Mouse (Mus musculus): Measurements from ENCODE around the gene Rims4. TPM values are rescaled to one million over a fixed set of nuclear protein-coding genes. Genes with fewer than 3 reads are reported as not detected.
A peak's percentile ranks its signal among the peaks of the same experiment; 100 is the strongest.

Gene Rims4
- polyA plus RNA-seq, 1 experiment, result 0.08 TPM

DNA sequence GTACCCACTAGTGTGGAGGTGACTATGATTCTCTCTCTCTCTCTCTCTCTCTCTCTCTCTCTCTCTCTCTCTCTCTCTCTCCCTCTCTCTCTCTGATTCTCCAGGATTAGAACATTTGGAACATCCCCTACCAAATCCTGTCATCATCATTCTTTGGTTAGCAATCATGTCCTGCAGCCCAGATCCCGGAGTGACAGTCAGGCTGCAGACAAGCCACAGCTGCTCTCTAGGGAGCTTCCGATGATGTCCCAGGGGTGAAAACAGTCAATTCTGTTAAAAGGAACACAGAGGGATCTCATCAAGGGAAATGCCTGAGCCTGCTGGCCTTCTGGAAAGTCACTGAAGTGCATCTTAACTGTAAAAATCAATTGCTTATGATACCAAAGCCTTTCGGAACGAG lies 76.4 kb downstream of the Rims4 start:
- Histone ChIP-seq H3K4me3 (ENCODE audit: insufficient read depth, low read depth, low read length) (no peak overlapping the region), H3K4me1 (ENCODE audit: control insufficient read depth, insufficient read depth, low read length) (no peaks in the 10 kb centered on the region), H3K36me3 (ENCODE audit: control insufficient read depth, insufficient read depth, low read length) (no peaks in the 10 kb centered on the region), H3K27ac (ENCODE audit: insufficient read depth, low read depth, low read length) (no peak overlapping the region), H3K27me3 (replicated peaks; ENCODE audit: control insufficient read depth, insufficient read depth, low read length) (no peaks in the 10 kb centered on the region)
- no peak for TF ChIP-seq POLR2A (IDR thresholded peaks at IDR 0.05; ENCODE audit: low read depth, low read length)
- TF ChIP-seq CTCF (conservative IDR thresholded peaks at IDR 0.05; ENCODE audit: insufficient read depth, insufficient read length, low read depth, low read length), result no peak
- DNase-seq, result no peak
- 38% methylated on average over 4 of the region's 4 CpGs for WGBS

DNA sequence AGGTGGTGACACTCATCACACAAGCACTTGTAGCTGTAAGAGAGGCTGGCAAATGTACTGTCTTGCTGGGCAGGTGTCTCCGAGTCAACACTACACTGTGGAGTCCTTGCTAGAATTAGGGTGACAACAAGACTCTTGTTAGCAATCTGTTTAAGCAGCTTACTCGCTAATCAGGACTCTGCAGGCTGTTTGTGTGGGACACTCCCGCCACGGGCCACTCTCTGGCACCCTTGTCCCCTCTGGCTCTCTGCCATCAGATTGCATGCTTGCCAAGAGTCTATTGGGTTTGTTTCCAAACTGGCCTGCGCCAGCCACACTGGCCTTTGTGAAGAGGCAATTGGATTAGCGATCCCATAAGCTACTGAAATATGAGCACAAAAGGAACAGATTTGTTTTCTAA lies 79.0 kb downstream of the Rims4 start:
- Histone ChIP-seq H3K27me3 (replicated peaks; ENCODE audit: control insufficient read depth, insufficient read depth, low read length) (no peaks in the 10 kb centered on the region), H3K4me1 (ENCODE audit: control insufficient read depth, insufficient read depth, low read length) (no peaks in the 10 kb centered on the region), H3K36me3 (ENCODE audit: control insufficient read depth, insufficient read depth, low read length) (no peaks in the 10 kb centered on the region), H3K27ac (ENCODE audit: insufficient read depth, low read depth, low read length) (no peak overlapping the region), H3K4me3 (ENCODE audit: insufficient read depth, low read depth, low read length) (no peak overlapping the region)
- 38% methylated on average over 6 of the region's 6 CpGs for WGBS
- no peak for TF ChIP-seq CTCF (conservative IDR thresholded peaks at IDR 0.05; ENCODE audit: insufficient read depth, insufficient read length, low read depth, low read length)
- TF ChIP-seq POLR2A (IDR thresholded peaks at IDR 0.05; ENCODE audit: low read depth, low read length), result no peak
- peak; percentile 62 for DNase-seq

- Histone ChIP-seq H3K36me3 (ENCODE audit: control insufficient read depth, insufficient read depth, low read length) (no peaks in the 10 kb centered on the region), H3K27me3 (replicated peaks; ENCODE audit: control insufficient read depth, insufficient read depth, low read length) (no peaks in the 10 kb centered on the region), H3K4me3 (ENCODE audit: insufficient read depth, low read depth, low read length) (no peak overlapping the region), H3K27ac (ENCODE audit: insufficient read depth, low read depth, low read length) (no peak overlapping the region), H3K4me1 (ENCODE audit: control insufficient read depth, insufficient read depth, low read length) (no peaks in the 10 kb centered on the region)
- 25% methylated on average over 9 of the region's 9 CpGs for WGBS
- DNase-seq, result peak; percentile 79
- TF ChIP-seq POLR2A (IDR thresholded peaks at IDR 0.05; ENCODE audit: low read depth, low read length) (no peak), CTCF (conservative IDR thresholded peaks at IDR 0.05; ENCODE audit: insufficient read depth, insufficient read length, low read depth, low read length) (peak; percentile 99)
These were observed 80.4 kb downstream of the Rims4 start for GRCm38 (mm10) chr2:163838043-163838442.

GRCm38 (mm10) chr2:163831163-163831562 lies 87.3 kb downstream of the Rims4 start:
- no peak overlapping the region for H3K4me3 ChIP-seq (ENCODE audit: insufficient read depth, low read depth, low read length)
- no peaks in the 10 kb centered on the region for H3K36me3 ChIP-seq (ENCODE audit: control insufficient read depth, insufficient read depth, low read length)
- no peak for TF ChIP-seq CTCF (conservative IDR thresholded peaks at IDR 0.05; ENCODE audit: insufficient read depth, insufficient read length, low read depth, low read length)
- TF ChIP-seq POLR2A (IDR thresholded peaks at IDR 0.05; ENCODE audit: low read depth, low read length), result no peak
- no peak overlapping the region for H3K27ac ChIP-seq (ENCODE audit: insufficient read depth, low read depth, low read length)
- WGBS, result 69% methylated on average over 1 of the region's 1 CpGs
- no peak for DNase-seq
- no peaks in the 10 kb centered on the region; the same call in 1 of the 2 replicates for H3K27me3 ChIP-seq (replicated peaks; ENCODE audit: control insufficient read depth, insufficient read depth, low read length)
- H3K4me1 ChIP-seq (ENCODE audit: control insufficient read depth, insufficient read depth, low read length), result no peaks in the 10 kb centered on the region

GRCm38 (mm10) chr2:163826494-163826893 lies 92.0 kb downstream of the Rims4 start:
- no peak for DNase-seq
- Histone ChIP-seq H3K27me3 (replicated peaks; ENCODE audit: control insufficient read depth, insufficient read depth, low read length) (no peaks in the 10 kb centered on the region; the same call in 1 of the 2 replicates), H3K4me1 (ENCODE audit: control insufficient read depth, insufficient read depth, low read length) (no peaks in the 10 kb centered on the region), H3K4me3 (ENCODE audit: insufficient read depth, low read depth, low read length) (no peak overlapping the region), H3K36me3 (ENCODE audit: control insufficient read depth, insufficient read depth, low read length) (no peaks in the 10 kb centered on the region), H3K27ac (ENCODE audit: insufficient read depth, low read depth, low read length) (no peak overlapping the region)
- TF ChIP-seq POLR2A (IDR thresholded peaks at IDR 0.05; ENCODE audit: low read depth, low read length) (no peak), CTCF (conservative IDR thresholded peaks at IDR 0.05; ENCODE audit: insufficient read depth, insufficient read length, low read depth, low read length) (no peak)
- 37% methylated on average over 5 of the region's 5 CpGs for WGBS

DNA sequence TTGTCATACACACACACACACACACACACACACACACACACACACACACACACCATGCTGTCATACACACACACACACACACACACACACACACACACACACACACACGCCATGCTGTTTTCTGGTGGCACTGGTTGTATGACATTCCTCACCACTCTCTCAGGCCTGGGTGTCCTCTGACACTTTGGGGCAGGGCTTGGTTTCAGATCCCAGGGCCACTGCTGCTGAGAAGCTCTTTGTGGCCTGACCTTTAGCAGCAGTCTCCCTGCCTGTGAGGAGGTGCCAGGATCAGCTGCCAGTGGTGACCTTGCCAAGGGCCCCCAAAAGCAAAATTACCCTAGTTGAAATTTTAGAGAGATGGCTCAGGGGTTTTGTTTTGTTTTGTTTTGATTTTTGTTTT lies 92.6 kb downstream of the Rims4 start:
- Histone ChIP-seq H3K36me3 (ENCODE audit: control insufficient read depth, insufficient read depth, low read length) (no peaks in the 10 kb centered on the region), H3K4me3 (ENCODE audit: insufficient read depth, low read depth, low read length) (no peak overlapping the region), H3K27me3 (replicated peaks; ENCODE audit: control insufficient read depth, insufficient read depth, low read length) (no peaks in the 10 kb centered on the region; the same call in 1 of the 2 replicates), H3K4me1 (ENCODE audit: control insufficient read depth, insufficient read depth, low read length) (no peaks in the 10 kb centered on the region), H3K27ac (ENCODE audit: insufficient read depth, low read depth, low read length) (no peak overlapping the region)
- no peak for TF ChIP-seq CTCF (conservative IDR thresholded peaks at IDR 0.05; ENCODE audit: insufficient read depth, insufficient read length, low read depth, low read length)
- no peak for TF ChIP-seq POLR2A (IDR thresholded peaks at IDR 0.05; ENCODE audit: low read depth, low read length)
- 71% methylated on average over 1 of the region's 1 CpGs for WGBS
- no peak for DNase-seq

DNA sequence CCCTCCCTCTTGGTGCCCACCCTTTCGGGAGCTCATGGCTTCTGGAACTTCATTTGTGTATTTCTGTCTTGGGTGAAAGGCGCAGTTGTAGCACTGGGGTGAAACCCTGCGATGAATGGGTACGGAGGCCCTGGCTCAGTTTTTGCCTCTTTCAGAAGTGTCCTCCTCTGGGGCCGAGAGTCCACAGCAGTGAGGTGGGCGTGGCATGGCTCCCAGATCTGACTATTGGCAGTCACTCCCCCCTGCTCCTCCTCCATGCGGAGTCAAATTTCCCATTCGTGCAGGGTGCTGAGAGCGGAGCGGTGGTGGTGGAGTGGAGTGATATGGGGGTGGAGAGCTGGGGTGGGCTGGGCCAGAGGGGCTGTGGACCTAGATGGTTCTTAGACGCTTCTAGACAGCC lies 94.7 kb downstream of the Rims4 start:
- Histone ChIP-seq H3K27me3 (replicated peaks; ENCODE audit: control insufficient read depth, insufficient read depth, low read length) (no peaks in the 10 kb centered on the region; the same call in 1 of the 2 replicates), H3K4me3 (ENCODE audit: insufficient read depth, low read depth, low read length) (no peak overlapping the region), H3K4me1 (ENCODE audit: control insufficient read depth, insufficient read depth, low read length) (no peaks in the 10 kb centered on the region), H3K36me3 (ENCODE audit: control insufficient read depth, insufficient read depth, low read length) (no peaks in the 10 kb centered on the region), H3K27ac (ENCODE audit: insufficient read depth, low read depth, low read length) (no peak overlapping the region)
- WGBS, result 24% methylated on average over 11 of the region's 11 CpGs
- no peak for TF ChIP-seq CTCF (conservative IDR thresholded peaks at IDR 0.05; ENCODE audit: insufficient read depth, insufficient read length, low read depth, low read length)
- peak; percentile 14 for DNase-seq

DNA sequence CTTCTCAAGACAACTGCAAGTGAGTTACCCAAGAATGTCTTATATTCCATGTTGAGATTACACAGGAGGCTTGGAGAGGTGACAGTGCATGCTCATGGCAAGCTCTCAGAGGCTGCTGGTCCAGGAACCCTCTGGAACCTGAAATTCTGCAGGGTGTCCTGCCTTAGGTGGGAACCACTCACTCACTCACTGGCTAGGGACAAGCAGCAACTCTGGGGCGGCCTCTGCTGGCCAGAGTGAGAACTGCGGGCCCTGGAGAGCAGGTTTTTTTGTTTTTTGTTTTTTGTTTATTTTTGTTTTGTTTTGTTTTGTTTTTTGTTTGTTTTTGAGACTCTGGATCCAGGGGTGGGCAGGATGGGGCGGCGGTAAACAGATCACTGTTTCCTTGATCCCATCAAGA lies 95.2 kb downstream of the Rims4 start:
- no peaks in the 10 kb centered on the region; the same call in 1 of the 2 replicates for H3K27me3 ChIP-seq (replicated peaks; ENCODE audit: control insufficient read depth, insufficient read depth, low read length)
- TF ChIP-seq POLR2A (IDR thresholded peaks at IDR 0.05; ENCODE audit: low read depth, low read length) (no peak), CTCF (conservative IDR thresholded peaks at IDR 0.05; ENCODE audit: insufficient read depth, insufficient read length, low read depth, low read length) (peak; percentile 80)
- H3K4me3 ChIP-seq (ENCODE audit: insufficient read depth, low read depth, low read length), result no peak overlapping the region
- peak; percentile 37 for DNase-seq
- H3K4me1 ChIP-seq (ENCODE audit: control insufficient read depth, insufficient read depth, low read length), result no peaks in the 10 kb centered on the region
- no peak overlapping the region for H3K27ac ChIP-seq (ENCODE audit: insufficient read depth, low read depth, low read length)
- H3K36me3 ChIP-seq (ENCODE audit: control insufficient read depth, insufficient read depth, low read length), result no peaks in the 10 kb centered on the region
- WGBS, result 4% methylated on average over 4 of the region's 4 CpGs
